Mouse (Mus musculus) brain, adult 2 months (tissue): ENCODE measurements around the gene Minpp1.
A peak's percentile ranks its signal among the peaks of the same experiment; 100 is the strongest.

Experiments
- DNase-seq: peaks from one replicate; pipeline ENCODE4 v3.0.0; 2011; ENCODE audit warnings: low read depth, low spot score

Gene Minpp1

GRCm38 (mm10) chr19:32527139-32527538, 41.6 kb downstream of the Minpp1 start:
- no peak for DNase-seq

- DNase-seq = no peak
Observed at GRCm38 (mm10) chr19:32528723-32529122, 43.2 kb downstream of the Minpp1 start.

DNA sequence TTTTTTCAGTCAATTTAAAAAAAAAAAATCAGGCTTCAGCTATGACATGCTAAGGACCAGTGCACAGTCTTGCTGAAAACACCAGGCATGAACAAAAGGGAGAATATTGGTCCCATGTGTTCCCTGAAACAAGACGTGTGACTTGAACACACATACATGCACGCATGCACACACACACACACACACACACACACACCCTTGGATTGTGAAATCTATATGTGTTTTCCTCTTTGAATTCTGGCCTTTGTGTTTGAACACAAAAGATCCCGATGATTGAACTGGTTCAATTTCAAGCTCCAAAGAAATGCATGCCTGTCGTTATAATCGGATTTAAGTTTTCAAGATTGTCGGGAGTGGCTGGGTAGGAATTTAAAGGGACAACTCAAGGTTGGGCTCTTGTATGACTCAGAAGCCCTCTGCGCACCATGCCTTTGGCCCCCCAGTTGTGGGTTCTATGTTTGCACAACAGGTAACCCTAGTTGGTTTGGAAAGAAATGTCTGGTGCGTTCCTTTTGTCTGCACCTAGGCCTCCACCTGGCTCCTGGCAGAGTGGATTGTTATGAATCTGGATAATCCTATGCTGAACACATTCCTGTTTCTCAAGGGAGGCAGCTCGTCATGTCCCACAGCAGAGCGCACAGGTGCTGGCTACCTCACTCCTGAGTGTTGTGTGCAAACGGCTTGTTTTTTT, 43.8 kb downstream of the Minpp1 start:
- DNase-seq = no peak

DNA sequence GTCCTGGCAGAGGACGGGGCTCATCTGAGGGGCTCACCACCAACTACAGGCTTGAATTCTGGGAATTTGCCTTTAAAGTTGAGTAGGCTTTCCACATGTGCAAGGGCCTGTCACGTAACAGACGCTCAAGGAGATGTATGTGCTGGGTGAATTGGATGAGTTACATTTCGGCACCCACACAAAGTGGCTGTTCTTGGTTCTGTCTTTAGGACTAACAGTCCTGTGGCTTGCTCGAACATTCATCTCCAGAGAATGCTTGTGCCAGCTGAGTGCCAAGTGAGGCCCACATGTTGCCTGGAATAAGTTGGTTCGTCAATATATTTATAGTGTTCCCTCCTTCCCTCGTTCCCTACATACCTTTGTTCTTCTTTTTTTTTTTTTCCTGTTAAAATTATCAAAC, 44.7 kb downstream of the Minpp1 start:
- peak; percentile 71 for DNase-seq

- DNase-seq = no peak
Observed at GRCm38 (mm10) chr19:32532331-32532730, 46.8 kb downstream of the Minpp1 start.

GRCm38 (mm10) chr19:32532737-32533505, 47.4 kb downstream of the Minpp1 start:
- DNase-seq = no peak

- DNase-seq = no peak
Observed at GRCm38 (mm10) chr19:32534887-32535286, 49.3 kb downstream of the Minpp1 start.

GRCm38 (mm10) chr19:32542784-32543490, 57.4 kb downstream of the Minpp1 start:
- DNase-seq = no peak

GRCm38 (mm10) chr19:32547396-32547795, 61.8 kb downstream of the Minpp1 start:
- DNase-seq = no peak

DNA sequence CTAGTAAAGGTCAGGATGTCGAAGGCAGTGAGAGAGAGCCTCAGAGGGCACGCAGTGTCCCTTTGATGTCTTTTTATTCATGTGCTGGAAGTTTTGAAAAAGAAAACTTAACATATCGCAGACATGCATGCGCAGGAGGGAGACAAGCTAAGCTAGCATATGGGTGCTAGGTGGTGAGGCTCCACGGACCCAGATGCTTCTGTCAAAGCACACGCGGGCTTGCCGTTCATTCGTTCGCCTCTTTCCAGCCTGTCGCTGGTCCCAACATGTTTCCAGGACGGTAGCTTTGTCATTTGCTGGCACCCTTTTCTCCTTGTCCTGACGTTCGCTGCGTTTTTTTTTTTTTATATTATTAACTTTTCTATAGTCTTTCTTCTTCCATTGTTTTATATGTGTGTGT, 62.6 kb downstream of the Minpp1 start:
- peak; percentile 21 for DNase-seq

- DNase-seq = no peak
Observed at GRCm38 (mm10) chr19:32550446-32550845, 64.9 kb downstream of the Minpp1 start.

- DNase-seq = peak; percentile 39
Observed at GRCm38 (mm10) chr19:32551442-32551841, 65.9 kb downstream of the Minpp1 start.

- DNase-seq = no peak
Observed at GRCm38 (mm10) chr19:32552106-32552505, 66.5 kb downstream of the Minpp1 start.

GRCm38 (mm10) chr19:32553310-32553709, 67.7 kb downstream of the Minpp1 start:
- DNase-seq = no peak

DNA sequence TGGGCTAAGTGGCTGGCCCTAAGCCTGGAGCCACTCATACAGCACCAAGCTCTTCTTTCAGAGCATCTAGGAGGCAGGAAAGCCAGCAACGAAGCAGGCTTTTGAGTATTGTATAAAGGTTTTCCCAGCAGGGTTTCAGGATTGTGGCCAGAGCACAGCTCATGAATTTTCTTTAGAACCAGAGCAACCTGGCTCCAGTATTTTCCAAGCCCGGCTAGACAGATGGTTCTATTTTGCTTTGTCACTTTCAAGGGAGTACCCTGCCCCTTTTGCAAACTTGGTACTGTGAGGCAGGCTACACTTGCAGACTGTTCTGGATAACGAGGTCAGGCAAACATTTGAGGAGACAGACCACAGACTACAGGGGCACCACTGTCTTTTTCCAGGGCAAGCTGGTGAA, 69.7 kb downstream of the Minpp1 start:
- DNase-seq = peak; percentile 28
